Mouse (Mus musculus) stomach, embryonic 14.5 days (tissue): ENCODE measurements around the gene Olfr429. TPM values are rescaled to one million over a fixed set of nuclear protein-coding genes. Genes with fewer than 3 reads are reported as not detected.
A peak's percentile ranks its signal among the peaks of the same experiment; 100 is the strongest.
"Not testable (repeated sequence)": the region's sequence is repeated elsewhere in the genome, so short reads cannot be mapped to it uniquely, and the experiment has no call there.

ENCODE experiments used
- ATAC-seq: fragments of 200-750 bp; cut with Nextera tagmentation; 2 replicates; pipeline ENCODE4 v1.8.0; 2017; ENCODE audit warnings: low read depth, moderate TSS enrichment; ENCODE audit not compliant: insufficient number of reproducible peaks, insufficient read depth, low FRiP score
- H3K27ac ChIP-seq: fragments of 300-500 bp; sonication (generic); 2 replicates; pipeline ENCODE4 v1.5.1; 2014; ENCODE audit warnings: mild to moderate bottlenecking, low read length, moderate library complexity, mixed read lengths
- H3K27me3 ChIP-seq: fragments of 300-500 bp; sonication (generic); 2 replicates; pipeline ENCODE4 v1.6.1; 2014; ENCODE audit warnings: low read length, control low read depth, mixed read lengths; ENCODE audit not compliant: control insufficient read depth, insufficient read depth
- H3K36me3 ChIP-seq: fragments of 300-500 bp; sonication (generic); 2 replicates; pipeline ENCODE4 v1.6.1; 2014; ENCODE audit warnings: mild to moderate bottlenecking, control low read depth, low read length, moderate library complexity, mixed read lengths; ENCODE audit not compliant: control insufficient read depth, insufficient read depth
- H3K4me1 ChIP-seq: fragments of 300-500 bp; sonication (generic); 2 replicates; pipeline ENCODE4 v1.6.1; 2014; ENCODE audit warnings: low read length, control low read depth, mixed read lengths; ENCODE audit not compliant: control insufficient read depth, insufficient read depth
- H3K4me2 ChIP-seq: fragments of 300-500 bp; sonication (generic); replicated peaks from 2 replicates; pipeline ENCODE4 v1.6.1; 2014; ENCODE audit warnings: low read depth, low read length, control low read depth
- H3K4me3 ChIP-seq: fragments of 300-500 bp; sonication (generic); 2 replicates; pipeline ENCODE4 v1.5.1; 2014; ENCODE audit warnings: low read depth, low read length, control low read depth
- H3K9ac ChIP-seq: fragments of 300-500 bp; sonication (generic); replicated peaks from 2 replicates; pipeline ENCODE4 v1.6.1; 2014; ENCODE audit warnings: low read depth, mild to moderate bottlenecking, control low read depth, low read length, moderate library complexity, mixed read lengths
- H3K9me3 ChIP-seq: fragments of 300-500 bp; sonication (generic); 2 replicates; pipeline ENCODE4 v1.6.1; 2016; ENCODE audit warnings: low read depth, low read length, control low read depth; ENCODE audit not compliant: control insufficient read depth
- WGBS: fragments of 180-500 bp; shearing (Covaris S2); extraction: QIAGEN DNeasy Blood & Tissue Kit; methylation state at CpG from one replicate; pipeline ENCODE4 v1.1.7; 2014; 5-methylcytosine and 5-hydroxymethylcytosine counted together
- polyA plus RNA-seq: library from polyadenylated mRNA; unstranded; fragments of >200 nt; fragmentation: Nextera tagmentation; extraction: Ambion mirVana; gene quantifications from 2 replicates; pipeline ENCODE4 v1.2.1, GENCODE M21; 2014

Gene Olfr429
- polyA plus RNA-seq = not detected in 2 replicates

DNA sequence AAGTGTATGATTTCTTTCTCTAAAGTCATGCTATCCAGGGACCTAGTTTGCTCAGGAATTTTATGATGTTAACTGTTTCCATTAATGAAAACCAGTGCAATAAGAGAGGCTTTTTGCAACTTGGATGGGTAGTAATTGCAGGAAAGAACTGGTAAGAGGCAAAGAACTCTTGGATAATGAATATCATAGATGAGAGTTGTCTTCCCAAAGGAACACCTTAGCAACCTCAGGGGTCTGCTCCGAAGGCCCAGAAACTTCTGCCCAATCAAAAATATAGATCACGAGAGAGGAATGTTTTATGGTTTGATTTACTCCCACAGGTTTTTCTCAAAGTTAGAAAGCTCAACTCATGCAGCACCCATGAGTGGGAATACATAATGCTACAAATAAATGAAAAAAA, at the start of gene Olfr429:
Gene Olfr429, plus strand, starts transcription at position 301 of the 400 bp plus-strand sequence.
- Histone ChIP-seq H3K27ac (no peak within 1 kb of the TSS), H3K4me3 (no peak within 1 kb of the TSS), H3K9ac (no peak within 1 kb of the TSS), H3K9me3 (no peaks in the 10 kb centered on the region), H3K4me2 (no peak within 1 kb of the TSS), H3K36me3 (no peaks in the 10 kb centered on the region), H3K4me1 (no peaks in the 10 kb centered on the region), H3K27me3 (no peaks in the 10 kb centered on the region)
- 92% methylated on average over 2 of the region's 2 CpGs for WGBS
- ATAC-seq = no peak

- Histone ChIP-seq H3K27ac (no peak overlapping the region), H3K4me1 (no peaks in the 10 kb centered on the region), H3K36me3 (no peaks in the 10 kb centered on the region), H3K4me2 (no peak overlapping the region), H3K27me3 (no peaks in the 10 kb centered on the region), H3K4me3 (no peak overlapping the region), H3K9me3 (no peaks in the 10 kb centered on the region), H3K9ac (no peak overlapping the region)
- WGBS = 63% methylated on average over 4 of the region's 4 CpGs
- no peak for ATAC-seq
These were observed 48.3 kb upstream of the Olfr429 start for GRCm38 (mm10) chr1:174035841-174036240.

DNA sequence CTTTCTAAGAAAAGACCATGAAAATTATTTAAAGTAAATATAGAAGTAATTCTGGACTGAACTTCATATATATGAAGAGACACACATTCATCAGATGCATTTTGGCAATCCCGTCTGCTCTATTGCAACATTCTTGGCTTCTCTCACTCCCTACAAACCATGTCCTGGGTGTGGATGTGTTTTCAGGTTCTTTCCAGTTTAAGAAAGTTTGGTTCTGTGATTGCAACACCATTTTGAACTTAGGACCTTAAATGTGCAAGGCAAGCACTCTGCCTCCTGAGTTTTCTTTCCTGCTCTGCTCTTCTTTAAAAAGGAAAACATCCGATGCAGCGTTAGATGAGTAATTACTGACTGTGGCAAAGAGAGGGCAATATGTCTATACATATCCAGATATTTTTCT, 45.7 kb upstream of the Olfr429 start:
- no peaks in the 10 kb centered on the region for H3K9me3 ChIP-seq
- no peak overlapping the region for H3K4me2 ChIP-seq
- H3K4me1 ChIP-seq = no peaks in the 10 kb centered on the region
- H3K4me3 ChIP-seq = no peak overlapping the region
- no peak overlapping the region for H3K27ac ChIP-seq
- no peaks in the 10 kb centered on the region for H3K27me3 ChIP-seq
- no peak overlapping the region for H3K9ac ChIP-seq
- 83% methylated on average over 3 of the region's 3 CpGs for WGBS
- ATAC-seq = no peak
- no peaks in the 10 kb centered on the region for H3K36me3 ChIP-seq

DNA sequence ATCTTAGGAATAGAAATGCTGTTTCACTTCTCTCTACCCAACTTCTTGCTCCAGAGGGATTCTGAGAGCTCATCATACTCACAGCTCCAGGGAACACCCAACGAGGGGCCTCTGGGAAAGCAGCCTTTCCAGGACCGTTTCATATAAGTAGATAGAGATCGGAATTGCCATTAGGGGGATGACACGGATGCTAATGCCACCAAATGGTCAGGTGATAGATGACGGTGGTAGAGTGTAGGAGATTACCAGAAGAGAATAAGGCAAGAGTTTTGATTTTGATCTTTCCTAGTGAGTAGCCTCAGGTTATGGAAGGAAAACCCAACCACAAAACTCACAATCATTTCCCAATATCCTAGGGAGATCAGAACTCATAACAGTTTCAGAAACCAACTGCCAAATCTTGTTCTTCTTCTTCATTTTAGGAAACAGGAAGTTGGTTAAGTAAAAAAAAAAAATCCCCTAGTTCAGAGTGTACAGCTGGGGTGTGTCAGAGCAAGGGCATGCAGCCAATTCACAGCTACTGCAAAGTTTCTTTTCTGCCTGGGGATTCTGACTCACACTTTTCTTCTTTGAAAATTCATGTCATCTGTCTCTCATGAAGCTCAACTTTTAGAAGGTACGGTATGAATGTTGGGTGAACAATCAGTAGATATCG, 43.5 kb upstream of the Olfr429 start, which contains the start of gene Olfr433:
Gene Olfr433, plus strand, starts transcription at position 183 of the 655 bp plus-strand sequence.
- Histone ChIP-seq H3K9me3 (no peaks in the 10 kb centered on the region), H3K4me3 (no peak within 1 kb of the TSS), H3K27me3 (no peaks in the 10 kb centered on the region), H3K36me3 (no peaks in the 10 kb centered on the region), H3K27ac (no peak within 1 kb of the TSS), H3K4me1 (no peaks in the 10 kb centered on the region), H3K4me2 (no peak within 1 kb of the TSS), H3K9ac (no peak within 1 kb of the TSS)
- 61% methylated on average over 7 of the region's 7 CpGs for WGBS
- no peak for ATAC-seq

- not testable (repeated sequence) for H3K4me3 ChIP-seq, H3K9me3 ChIP-seq, H3K36me3 ChIP-seq, H3K27me3 ChIP-seq, H3K27ac ChIP-seq, H3K4me2 ChIP-seq, H3K4me1 ChIP-seq, H3K9ac ChIP-seq
- peak; percentile 23; the same call in 1 of the 2 replicates for ATAC-seq
- WGBS = 88% methylated on average over 12 of the region's 12 CpGs
These were observed 41.8 kb upstream of the Olfr429 start for GRCm38 (mm10) chr1:174042091-174042884.

DNA sequence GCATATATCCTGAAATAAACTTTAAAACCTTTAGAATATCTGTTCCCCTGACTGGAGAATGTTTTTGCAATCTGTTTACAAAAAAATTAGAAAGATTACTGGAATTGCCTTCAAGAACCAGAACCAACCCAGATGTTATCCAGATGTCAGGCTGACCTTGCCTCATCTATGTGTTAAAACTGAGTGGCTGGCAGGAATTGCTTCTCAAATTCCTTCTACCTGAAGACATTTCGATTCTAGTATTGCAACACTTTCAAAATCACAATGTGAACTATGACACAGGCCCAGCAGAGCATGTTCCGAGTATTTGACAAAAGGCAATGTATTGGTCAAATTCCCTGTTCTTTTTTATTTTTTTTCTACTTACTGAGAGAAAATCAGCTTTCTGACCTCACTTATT, 39.7 kb upstream of the Olfr429 start:
- ATAC-seq = no peak
- Histone ChIP-seq H3K4me1 (no peaks in the 10 kb centered on the region), H3K4me3 (no peak overlapping the region), H3K27ac (no peak overlapping the region), H3K9me3 (no peaks in the 10 kb centered on the region), H3K36me3 (no peaks in the 10 kb centered on the region), H3K9ac (no peak overlapping the region), H3K4me2 (no peak overlapping the region), H3K27me3 (no peaks in the 10 kb centered on the region)
- WGBS = 57% methylated on average over 2 of the region's 2 CpGs

DNA sequence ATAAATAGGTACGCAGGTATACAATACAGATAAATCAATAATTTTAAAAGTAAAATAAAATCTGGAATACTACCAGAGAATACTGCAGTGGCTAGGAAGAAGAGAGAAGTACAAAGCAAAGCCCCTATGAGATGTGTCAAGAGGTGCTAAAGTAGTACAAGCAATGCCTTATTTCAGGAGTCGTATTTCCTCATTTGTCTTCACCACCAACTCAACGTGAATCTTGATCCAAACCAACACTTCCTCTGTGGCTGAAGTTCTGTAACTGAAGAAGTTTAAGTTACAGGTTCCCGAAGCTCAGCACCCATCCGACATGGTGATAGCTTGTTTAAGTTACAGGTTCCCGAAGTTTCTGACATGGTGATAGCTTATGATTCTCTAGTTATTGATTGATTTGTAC, 35.9 kb upstream of the Olfr429 start:
- H3K9me3 ChIP-seq, H3K27me3 ChIP-seq, H3K4me2 ChIP-seq, H3K4me1 ChIP-seq, H3K27ac ChIP-seq, H3K4me3 ChIP-seq, ATAC-seq, H3K36me3 ChIP-seq, H3K9ac ChIP-seq: not testable (repeated sequence)
- 62% methylated on average over 6 of the region's 6 CpGs for WGBS

DNA sequence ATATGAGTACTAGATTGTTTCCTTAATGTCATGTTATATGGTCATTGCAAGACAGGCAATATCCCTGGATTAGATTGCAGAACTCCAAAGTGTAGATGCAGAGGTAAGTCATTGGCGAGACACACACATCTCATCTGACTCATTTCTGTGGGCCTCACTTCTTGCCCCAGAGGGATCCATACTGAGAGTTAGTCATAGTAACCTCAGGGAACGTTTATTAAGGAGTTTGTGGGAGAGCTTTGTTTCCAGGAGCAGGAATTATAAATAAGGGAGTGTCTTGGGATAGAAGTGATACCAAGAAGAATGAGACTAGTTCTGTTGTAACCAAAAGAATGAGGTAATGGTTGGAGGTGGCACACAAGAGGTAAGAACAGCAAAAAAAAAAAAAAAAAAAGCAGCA, 35.2 kb upstream of the Olfr429 start, which contains the start of gene Olfr432:
Gene Olfr432, plus strand, starts transcription at position 313 of the 400 bp plus-strand sequence.
- WGBS = 73% methylated on average over 2 of the region's 2 CpGs
- no peak for ATAC-seq
- no peaks in the 10 kb centered on the region for H3K9me3 ChIP-seq
- H3K36me3 ChIP-seq = no peaks in the 10 kb centered on the region
- H3K27me3 ChIP-seq = no peaks in the 10 kb centered on the region
- no peaks in the 10 kb centered on the region for H3K4me1 ChIP-seq
- no peak within 1 kb of the TSS for H3K4me2 ChIP-seq
- H3K27ac ChIP-seq = no peak within 1 kb of the TSS
- no peak within 1 kb of the TSS for H3K4me3 ChIP-seq
- no peak within 1 kb of the TSS for H3K9ac ChIP-seq
